Mouse (Mus musculus): ENCODE results near the gene Xkrx. TPM values are rescaled to one million over a fixed set of nuclear protein-coding genes. Genes with fewer than 3 reads are reported as not detected.

Xkrx gene
- total and polyA plus RNA-seq, 3 experiments, result 0.04 to 0.24 TPM; not detected in 1

DNA sequence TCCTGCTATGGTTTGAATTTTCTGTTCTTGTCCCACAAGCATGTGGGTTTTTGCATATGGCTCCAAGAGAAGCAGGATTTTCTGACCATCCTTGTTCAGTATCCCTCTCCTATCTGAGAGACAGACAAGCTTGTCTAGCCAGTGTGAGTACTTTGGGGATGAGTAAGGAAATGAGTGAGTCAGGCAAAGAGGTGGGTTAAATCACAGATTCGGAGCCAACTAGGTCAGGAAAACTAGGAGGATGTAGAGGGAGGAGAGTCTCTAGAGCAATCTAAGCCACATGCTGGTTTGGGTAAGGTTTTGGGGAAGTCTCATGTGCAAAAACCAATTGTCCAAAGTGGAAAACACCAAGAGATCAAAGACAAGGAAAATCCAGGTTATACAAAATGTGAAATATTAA lies 20.3 kb downstream of the Xkrx start:
- no peak overlapping the region for H3K9ac ChIP-seq (ENCODE audit: insufficient read depth, low read depth)
- TF ChIP-seq IRF4 (IDR thresholded peaks at IDR 0.05; ENCODE audit: low read depth, low read length), result no peak
- TF ChIP-seq NELFE (IDR thresholded peaks at IDR 0.05; ENCODE audit: low read depth, low read length), result no peak
- no peak for TF ChIP-seq CHD2 (IDR thresholded peaks at IDR 0.05; ENCODE audit: low read length)
- no peak for TF ChIP-seq KAT2A (IDR thresholded peaks at IDR 0.05; ENCODE audit: insufficient replicate concordance, low read length)
- TF ChIP-seq E2F4 (IDR thresholded peaks at IDR 0.05; ENCODE audit: insufficient replicate concordance, low read depth, low read length), result no peak
- TF ChIP-seq NRF1 (IDR thresholded peaks at IDR 0.05; ENCODE audit: low read depth, low read length), result no peak
- TF ChIP-seq MAX (IDR thresholded peaks at IDR 0.05; ENCODE audit: low read length), result no peak
- TF ChIP-seq RCOR1 (conservative IDR thresholded peaks at IDR 0.05; ENCODE audit: low read depth, low read length), result no peak
- no peak overlapping the region for H3K27ac ChIP-seq (ENCODE audit: insufficient read depth, low read depth)
- no peaks in the 10 kb centered on the region for H3K4me1 ChIP-seq (ENCODE audit: control insufficient read depth in 1 of 2, insufficient read depth in 2 of 2)
- no peaks in the 10 kb centered on the region for H3K36me3 ChIP-seq (replicated peaks in 1 of 2; ENCODE audit: control insufficient read depth in 1 of 2, insufficient read depth in 1 of 2, low read length in 1 of 2)
- no peaks in the 10 kb centered on the region for H3K79me2 ChIP-seq (replicated peaks; ENCODE audit: control insufficient read depth, extremely low read depth, insufficient read depth, poor library complexity, severe bottlenecking)
- dilution Hi-C loops (cut with MboI; ENCODE audit: extremely low pct_ligation_motif_present, extremely low pct_unique_long_range_greater_than_20kb, low sequenced_read_pairs) (no loop called here), in situ Hi-C loops (cut with MboI; ENCODE audit: low pct_ligation_motif_present, low pct_unique_long_range_greater_than_20kb, low sequenced_read_pairs) (no loop called here)
- H3K4me3 ChIP-seq (replicated peaks in 1 of 3; ENCODE audit: low read depth in 2 of 3, low read length in 2 of 3, poor library complexity in 1 of 3), result no peak overlapping the region
- DNase-seq (ENCODE audit: extremely low read depth), result no peak
- H3K27me3 ChIP-seq (replicated peaks), result no peaks in the 10 kb centered on the region
- no peak overlapping the region for H3K4me2 ChIP-seq (ENCODE audit: insufficient read depth, low read depth, poor library complexity, severe bottlenecking)
- no peaks in the 10 kb centered on the region for H3K9me3 ChIP-seq (replicated peaks; ENCODE audit: low read length)

DNA sequence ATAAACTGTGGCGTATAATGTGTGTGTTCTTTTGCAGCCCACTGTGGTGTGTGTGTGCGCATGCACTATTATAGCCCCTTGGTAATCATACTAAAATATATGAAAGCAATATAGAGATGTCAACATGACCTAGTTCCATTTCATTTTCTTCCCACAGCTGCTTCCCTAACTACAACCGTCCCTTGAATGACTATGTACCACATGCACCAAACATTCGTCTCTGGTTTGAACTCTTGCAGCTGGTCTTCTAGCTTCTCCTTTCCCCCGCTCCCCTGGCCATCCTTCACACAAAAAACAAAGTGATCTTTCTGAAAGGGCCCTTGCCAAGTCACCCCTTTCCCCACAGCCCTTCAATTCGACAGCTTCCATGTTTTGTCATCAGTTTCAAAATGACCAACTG lies 21.9 kb downstream of the Xkrx start:
- Histone ChIP-seq H3K4me1 (ENCODE audit: control insufficient read depth in 1 of 2, insufficient read depth in 2 of 2) (no peaks in the 10 kb centered on the region), H3K36me3 (replicated peaks in 1 of 2; ENCODE audit: control insufficient read depth in 1 of 2, insufficient read depth in 1 of 2, low read length in 1 of 2) (no peaks in the 10 kb centered on the region), H3K9me3 (replicated peaks; ENCODE audit: low read length) (no peaks in the 10 kb centered on the region), H3K27ac (ENCODE audit: insufficient read depth, low read depth) (no peak overlapping the region), H3K4me2 (ENCODE audit: insufficient read depth, low read depth, poor library complexity, severe bottlenecking) (no peak overlapping the region), H3K79me2 (replicated peaks; ENCODE audit: control insufficient read depth, extremely low read depth, insufficient read depth, poor library complexity, severe bottlenecking) (no peaks in the 10 kb centered on the region), H3K27me3 (replicated peaks) (no peaks in the 10 kb centered on the region), H3K9ac (ENCODE audit: insufficient read depth, low read depth) (no peak overlapping the region), H3K4me3 (replicated peaks in 1 of 3; ENCODE audit: low read depth in 2 of 3, low read length in 2 of 3, poor library complexity in 1 of 3) (no peak overlapping the region)
- in situ Hi-C loops (cut with MboI; ENCODE audit: low pct_ligation_motif_present, low pct_unique_long_range_greater_than_20kb, low sequenced_read_pairs) (no loop called here), dilution Hi-C loops (cut with MboI; ENCODE audit: extremely low pct_ligation_motif_present, extremely low pct_unique_long_range_greater_than_20kb, low sequenced_read_pairs) (no loop called here)
- no peak for DNase-seq (ENCODE audit: extremely low read depth)
- no peak for TF ChIP-seq ELF1 (IDR thresholded peaks at IDR 0.05; ENCODE audit: low read depth, low read length)
- no peak for TF ChIP-seq RAD21 (IDR thresholded peaks at IDR 0.05; ENCODE audit: low read depth, low read length)
- TF ChIP-seq IRF4 (IDR thresholded peaks at IDR 0.05; ENCODE audit: low read depth, low read length), result no peak
- TF ChIP-seq GABPA (IDR thresholded peaks at IDR 0.05; ENCODE audit: insufficient replicate concordance, low read depth, low read length), result no peak
- TF ChIP-seq MXI1 (IDR thresholded peaks at IDR 0.05; ENCODE audit: low read depth, low read length), result no peak
- no peak for TF ChIP-seq POLR2AphosphoS2 (IDR thresholded peaks at IDR 0.05; ENCODE audit: low read depth, low read length)
- TF ChIP-seq E2F4 (IDR thresholded peaks at IDR 0.05; ENCODE audit: insufficient replicate concordance, low read depth, low read length), result no peak
- TF ChIP-seq EP300 (IDR thresholded peaks at IDR 0.05; ENCODE audit: low read length), result no peak
- TF ChIP-seq MAFK (IDR thresholded peaks at IDR 0.05; ENCODE audit: insufficient replicate concordance, low read length), result no peak
- TF ChIP-seq ETS1 (conservative IDR thresholded peaks at IDR 0.05; ENCODE audit: low read depth, low read length), result no peak
- TF ChIP-seq MYC (IDR thresholded peaks at IDR 0.05; ENCODE audit: low read depth, low read length), result no peak
- TF ChIP-seq BHLHE40 (IDR thresholded peaks at IDR 0.05; ENCODE audit: low read depth, low read length), result no peak
- no peak for TF ChIP-seq HCFC1 (IDR thresholded peaks at IDR 0.05; ENCODE audit: low read depth, low read length)
- no peak for TF ChIP-seq CHD2 (IDR thresholded peaks at IDR 0.05; ENCODE audit: low read length)
- TF ChIP-seq UBTF (IDR thresholded peaks at IDR 0.05; ENCODE audit: low read depth, low read length), result no peak
- no peak for TF ChIP-seq ZMIZ1 (IDR thresholded peaks at IDR 0.05; ENCODE audit: low read depth, low read length)

All from CH12.LX (cell line).